ENCODE assay signal across 6 mouse cellular contexts in the genomic region with DNA sequence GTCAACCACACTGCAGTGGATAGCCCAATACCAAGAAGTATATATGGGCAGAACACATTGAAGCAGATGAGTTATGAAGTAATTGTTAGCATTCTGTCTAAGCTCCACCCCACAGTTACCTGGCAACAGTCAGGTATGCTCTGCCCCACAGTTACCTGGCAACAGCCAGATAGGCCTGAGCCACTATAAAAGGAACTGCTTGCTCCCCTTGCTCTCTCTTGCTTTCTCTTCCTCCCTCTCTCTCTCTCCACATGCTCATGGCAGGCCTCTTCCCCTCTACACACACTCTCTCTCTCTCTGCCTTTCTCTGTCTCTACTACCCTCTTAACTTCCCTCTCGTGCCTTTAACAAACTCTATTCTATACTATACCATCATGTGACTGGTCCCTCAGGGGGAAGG. TPM values are rescaled to one million over a fixed set of nuclear protein-coding genes. Genes with fewer than 3 reads are reported as not detected.
A peak's percentile ranks its signal among the peaks of the same experiment; 100 is the strongest.
DNase-seq lines count a peak whose midpoint lies in the region; ATAC-seq and TF ChIP-seq lines count a peak whose summit lies in the region.
"Not testable (repeated sequence)": the region's sequence is repeated elsewhere in the genome, so short reads cannot be mapped to it uniquely, and the experiment has no call there.

No protein-coding gene starts in this region.

- CTCF ChIA-PET in Patski (lab: Charles Lee) = not testable (repeated sequence)

- H3K4me2 ChIP-seq in intestine, embryonic 15.5 days (replicated peaks); midbrain, postnatal 0 days (ENCODE audit: low read depth, low read length, poor library complexity, severe bottlenecking): not testable (repeated sequence)

- not testable (repeated sequence) for H3K9ac ChIP-seq in intestine, embryonic 15.5 days; midbrain, postnatal 0 days (replicated peaks; ENCODE audit: low read length, poor library complexity, severe bottlenecking)

- in situ Hi-C loops in Patski (cut with MboI; ENCODE audit: low pct_unique_long_range_greater_than_20kb) = not testable (repeated sequence)

- POLR2A ChIA-PET in Patski (lab: Charles Lee) = not testable (repeated sequence)

- not testable (repeated sequence) for TF ChIP-seq POLR2A in testis, adult 2 months (IDR thresholded peaks at IDR 0.05; ENCODE audit: control insufficient read depth, low read depth, low read length)

- ATAC-seq in Patski = peak; percentile 28
- ATAC-seq in intestine, embryonic 15.5 days = peak; percentile 57; the same call in 1 of the 2 replicates
- ATAC-seq in megakaryocyte, adult 5-6 weeks (ENCODE audit: poor library complexity, severe bottlenecking) = peak; percentile 44
- ATAC-seq in midbrain, postnatal 0 days (ENCODE audit: low FRiP score) = 0 out of 2 replicates have a peak, but pooled peaks have one; percentile 27

- H3K36me3 ChIP-seq in intestine, embryonic 15.5 days; midbrain, postnatal 0 days (ENCODE audit: insufficient read depth, low read length); testis, adult 2 months (ENCODE audit: control insufficient read depth, insufficient read depth, low read length): not testable (repeated sequence)

- not testable (repeated sequence) for H3K4me1 ChIP-seq in intestine, embryonic 15.5 days (replicated peaks); midbrain, postnatal 0 days (ENCODE audit: insufficient read depth, low read length); testis, adult 2 months (ENCODE audit: control insufficient read depth, insufficient read depth, low read length)

- H3K27ac ChIP-seq in intestine, embryonic 15.5 days; midbrain, postnatal 0 days (ENCODE audit: low read depth, low read length); testis, adult 2 months (ENCODE audit: control insufficient read depth, insufficient read depth, low read depth, low read length): not testable (repeated sequence)

- not testable (repeated sequence) for H3K4me3 ChIP-seq in intestine, embryonic 15.5 days (replicated peaks); midbrain, postnatal 0 days (ENCODE audit: low read depth, low read length)
- peak overlapping the region; percentile 69 for H3K4me3 ChIP-seq in testis, adult 2 months (ENCODE audit: control insufficient read depth, low read depth, low read length)

- not testable (repeated sequence) for DNase-seq in Patski (ENCODE audit: low read depth, low spot score); midbrain, postnatal 0 days (ENCODE audit: low spot score)
- DNase-seq in heart, adult 11 months = peak; percentile 64

- WGBS in intestine, embryonic 15.5 days = 57% methylated on average over 1 of the region's 1 CpGs
- WGBS in midbrain, postnatal 0 days = 35% methylated on average over 1 of the region's 1 CpGs

- H3K9me3 ChIP-seq in intestine, embryonic 15.5 days; midbrain, postnatal 0 days (ENCODE audit: low read length): not testable (repeated sequence)

- TF ChIP-seq CTCF in Patski (IDR thresholded peaks at IDR 0.05); midbrain, postnatal 0 days (IDR thresholded peaks at IDR 0.05); testis, adult 2 months (IDR thresholded peaks at IDR 0.05; ENCODE audit: control insufficient read depth, insufficient read depth, insufficient replicate concordance, low read depth, low read length): not testable (repeated sequence)

- not testable (repeated sequence) for H3K27me3 ChIP-seq in Patski; intestine, embryonic 15.5 days (replicated peaks); midbrain, postnatal 0 days (ENCODE audit: insufficient read depth, low read length); testis, adult 2 months (ENCODE audit: control insufficient read depth, insufficient read depth, low read length)

RNA-seq across cellular contexts. Expression of gene Rc3h1, which starts 24.8 kb away (rescaled TPM):
- 15.9 TPM for polyA plus RNA-seq in Patski (2021)
- polyA plus RNA-seq in intestine, embryonic 15.5 days (2015; fragmentation: Nextera tagmentation; extraction: Ambion mirVana) = 7.5 and 8.0 TPM in 2 replicates
- total RNA-seq in megakaryocyte, adult 5-6 weeks (2015) = 28.8 and 33.1 TPM in 2 replicates
- 15.3 and 17.4 TPM in 2 replicates for total RNA-seq in megakaryocyte, adult 5-6 weeks (2017)
- 19.0 and 26.4 TPM in 2 replicates for total RNA-seq in midbrain, postnatal 0 days (2014; rRNA removed)
- 4.3 and 5.9 TPM in 2 replicates for polyA plus RNA-seq in midbrain, postnatal 0 days (2015; fragmentation: Nextera tagmentation; extraction: Ambion mirVana)
- 34.6 and 34.7 TPM in 2 replicates for polyA plus RNA-seq in testis, adult 2 months (2012; rRNA removed)
